Mouse (Mus musculus) liver, adult 2 months (tissue): ENCODE results near the gene Tfap2d. TPM values are rescaled to one million over a fixed set of nuclear protein-coding genes. Genes with fewer than 3 reads are reported as not detected.

ENCODE experiments used
- DNase-seq: peaks from one replicate; pipeline ENCODE4 v3.0.0-alpha.2; 2011; ENCODE audit warnings: low read depth, low spot score; ENCODE audit errors: extremely low read depth
- H3K27ac ChIP-seq: fragments of 200-500 bp; replicated peaks from 2 replicates; pipeline ENCODE4 v1.5.1; 2012; ENCODE audit warnings: low read depth, mild to moderate bottlenecking, control low read depth, inconsistent platforms, low read length; ENCODE audit not compliant: insufficient read depth
- H3K27me3 ChIP-seq: fragments of 200-500 bp; 2 replicates; pipeline ENCODE4 v1.6.1; 2012; ENCODE audit warnings: mild to moderate bottlenecking, moderate library complexity, low read length, inconsistent platforms; ENCODE audit not compliant: control insufficient read depth, insufficient read depth
- H3K36me3 ChIP-seq: fragments of 200-500 bp; 2 replicates; pipeline ENCODE4 v1.6.1; 2012; ENCODE audit warnings: low read length, inconsistent platforms; ENCODE audit not compliant: control insufficient read depth, insufficient read depth
- H3K4me1 ChIP-seq: fragments of 200-500 bp; 2 replicates; pipeline ENCODE4 v1.6.1; 2011; ENCODE audit warnings: low read length; ENCODE audit not compliant: control insufficient read depth, insufficient read depth
- H3K4me3 ChIP-seq: fragments of 200-500 bp; 2 replicates; pipeline ENCODE4 v1.5.1; 2011; ENCODE audit warnings: low read depth, mild to moderate bottlenecking, control low read depth, low read length, moderate library complexity; ENCODE audit not compliant: insufficient read depth
- H3K79me2 ChIP-seq: fragments of 200-500 bp; 2 replicates; pipeline ENCODE4 v1.6.1; 2012; ENCODE audit warnings: inconsistent platforms, mild to moderate bottlenecking, low read length, moderate library complexity; ENCODE audit not compliant: control insufficient read depth, insufficient read depth
- H3K9ac ChIP-seq: fragments of 200-500 bp; 2 replicates; pipeline ENCODE4 v1.6.1; 2012; ENCODE audit warnings: low read depth, mild to moderate bottlenecking, control low read depth, inconsistent platforms, low read length
- CTCF ChIP-seq: fragments of 200-500 bp; IDR thresholded peaks from 2 replicates; pipeline ENCODE4 v1.5.1; 2011; ENCODE audit warnings: low read depth, low read length, control low read depth
- POLR2A ChIP-seq: fragments of 200-500 bp; IDR thresholded peaks from 2 replicates; pipeline ENCODE4 v1.6.1; 2011; ENCODE audit warnings: low read length, control low read depth; ENCODE audit not compliant: insufficient read depth; ENCODE audit errors: extremely low read depth
- WGBS: fragments of 180-500 bp; shearing (Covaris S2); methylation state at CpG from one replicate; pipeline ENCODE4 v1.1.7; 2018; 5-methylcytosine and 5-hydroxymethylcytosine counted together
- polyA plus RNA-seq: library from polyadenylated mRNA; depleted of rRNA; stranded (reverse); fragments of >200 nt; gene quantifications from 2 replicates; pipeline ENCODE4 v1.2.3, GENCODE M21; 2012
- total RNA-seq: library from RNA; depleted of rRNA; stranded (reverse); fragments of >200 nt; gene quantifications from 2 replicates; pipeline ENCODE4 v1.2.3, GENCODE M21; 2014

Gene Tfap2d
- total and polyA plus RNA-seq, 2 experiments, result 0.05 TPM; not detected in 1

GRCm38 (mm10) chr1:19103776-19104142 lies 937 bp downstream of the Tfap2d start:
- WGBS, result 1% methylated on average over 10 of the region's 10 CpGs
- H3K27me3 ChIP-seq, result peaks cover 5% of the 10 kb centered on the region; the same call in 1 of the 2 replicates
- H3K4me3 ChIP-seq, result no peak overlapping the region
- no peaks in the 10 kb centered on the region for H3K79me2 ChIP-seq
- no peak overlapping the region for H3K27ac ChIP-seq
- no peaks in the 10 kb centered on the region for H3K4me1 ChIP-seq
- DNase-seq, result no peak
- no peaks in the 10 kb centered on the region for H3K36me3 ChIP-seq
- no peak overlapping the region for H3K9ac ChIP-seq
- no peak for TF ChIP-seq POLR2A
- no peak for TF ChIP-seq CTCF

- WGBS, result 1% methylated on average over 40 of the region's 40 CpGs
- no peak for DNase-seq
- Histone ChIP-seq H3K79me2 (no peaks in the 10 kb centered on the region), H3K27me3 (peaks cover 5% of the 10 kb centered on the region; the same call in 1 of the 2 replicates), H3K4me3 (no peak overlapping the region), H3K27ac (no peak overlapping the region), H3K9ac (no peak overlapping the region), H3K4me1 (no peaks in the 10 kb centered on the region), H3K36me3 (no peaks in the 10 kb centered on the region)
- TF ChIP-seq CTCF (no peak), POLR2A (no peak)
Measured at GRCm38 (mm10) chr1:19104143-19104857, 1.5 kb downstream of the Tfap2d start.

- Histone ChIP-seq H3K36me3 (no peaks in the 10 kb centered on the region), H3K27ac (no peak overlapping the region), H3K27me3 (peaks cover 5% of the 10 kb centered on the region; the same call in 1 of the 2 replicates), H3K79me2 (no peaks in the 10 kb centered on the region), H3K4me1 (no peaks in the 10 kb centered on the region), H3K9ac (no peak overlapping the region), H3K4me3 (no peak overlapping the region)
- TF ChIP-seq CTCF (no peak), POLR2A (no peak)
- WGBS, result 7% methylated on average over 4 of the region's 4 CpGs
- DNase-seq, result no peak
Measured at GRCm38 (mm10) chr1:19106401-19106800, 3.6 kb downstream of the Tfap2d start.

- DNase-seq, result no peak
- WGBS, result 3% methylated on average over 13 of the region's 13 CpGs
- peaks cover 5% of the 10 kb centered on the region; the same call in 1 of the 2 replicates for H3K27me3 ChIP-seq
Measured at GRCm38 (mm10) chr1:19106841-19107800, 4.3 kb downstream of the Tfap2d start.

GRCm38 (mm10) chr1:19107801-19108200 lies 5.0 kb downstream of the Tfap2d start:
- H3K9ac ChIP-seq, result no peak overlapping the region
- H3K27ac ChIP-seq, result no peak overlapping the region
- 3% methylated on average over 3 of the region's 3 CpGs for WGBS
- H3K27me3 ChIP-seq, result peaks cover 5% of the 10 kb centered on the region; the same call in 1 of the 2 replicates
- no peak overlapping the region for H3K4me3 ChIP-seq
- TF ChIP-seq CTCF (no peak), POLR2A (no peak)
- DNase-seq, result no peak
- no peaks in the 10 kb centered on the region for H3K36me3 ChIP-seq
- no peaks in the 10 kb centered on the region for H3K79me2 ChIP-seq
- no peaks in the 10 kb centered on the region for H3K4me1 ChIP-seq

More at GRCm38 (mm10) chr1:19106841-19107800, 4.3 kb downstream of the Tfap2d start:
- TF ChIP-seq CTCF (no peak), POLR2A (no peak)
- Histone ChIP-seq H3K27ac (no peak overlapping the region), H3K79me2 (no peaks in the 10 kb centered on the region), H3K4me1 (no peaks in the 10 kb centered on the region), H3K36me3 (no peaks in the 10 kb centered on the region), H3K9ac (no peak overlapping the region), H3K4me3 (no peak overlapping the region)
